Mouse (Mus musculus) kidney, embryonic 14.5 days (tissue): Measurements from ENCODE around the gene Bmp6. TPM values are rescaled to one million over a fixed set of nuclear protein-coding genes. Genes with fewer than 3 reads are reported as not detected.

Experiments used
- ATAC-seq: fragments of 200-750 bp; cut with Nextera tagmentation; 2 replicates; pipeline ENCODE4 v1.8.0; 2017; ENCODE audit warnings: moderate number of reproducible peaks, mild to moderate bottlenecking, moderate TSS enrichment, moderate library complexity; ENCODE audit not compliant: low FRiP score, low TSS enrichment
- H3K27ac ChIP-seq: fragments of 300-500 bp; sonication (generic); 2 replicates; pipeline ENCODE4 v1.5.1; 2014; ENCODE audit warnings: low read depth, mild to moderate bottlenecking, low read length, moderate library complexity, mixed read lengths
- H3K27me3 ChIP-seq: fragments of 300-500 bp; sonication (generic); 2 replicates; pipeline ENCODE4 v1.6.1; 2014; ENCODE audit warnings: mild to moderate bottlenecking, low read length; ENCODE audit not compliant: control insufficient read depth, insufficient read depth
- H3K36me3 ChIP-seq: fragments of 300-500 bp; sonication (generic); 2 replicates; pipeline ENCODE4 v1.6.1; 2014; ENCODE audit warnings: low read length, mixed read lengths; ENCODE audit not compliant: control insufficient read depth, insufficient read depth
- H3K4me1 ChIP-seq: fragments of 300-500 bp; sonication (generic); 2 replicates; pipeline ENCODE4 v1.6.1; 2014; ENCODE audit warnings: low read length, mixed read lengths; ENCODE audit not compliant: control insufficient read depth, insufficient read depth
- H3K4me2 ChIP-seq: fragments of 300-500 bp; sonication (generic); replicated peaks from 2 replicates; pipeline ENCODE4 v1.6.1; 2014; ENCODE audit warnings: low read depth, mild to moderate bottlenecking, low read length
- H3K4me3 ChIP-seq: fragments of 300-500 bp; sonication (generic); 2 replicates; pipeline ENCODE4 v1.5.1; 2014; ENCODE audit warnings: mild to moderate bottlenecking, low read length
- H3K9ac ChIP-seq: fragments of 300-500 bp; sonication (generic); 2 replicates; pipeline ENCODE4 v1.6.1; 2014; ENCODE audit warnings: low read depth, mild to moderate bottlenecking, low read length, moderate library complexity
- H3K9me3 ChIP-seq: fragments of 300-500 bp; sonication (generic); 2 replicates; pipeline ENCODE4 v1.6.1; 2016; ENCODE audit warnings: low read length; ENCODE audit not compliant: control insufficient read depth
- WGBS: fragments of 180-500 bp; shearing (Covaris S2); extraction: QIAGEN DNeasy Blood & Tissue Kit; methylation state at CpG from one replicate; pipeline ENCODE4 v1.1.7; 2014; 5-methylcytosine and 5-hydroxymethylcytosine counted together
- polyA plus RNA-seq: library from polyadenylated mRNA; unstranded; fragments of >200 nt; fragmentation: Nextera tagmentation; extraction: Ambion mirVana; gene quantifications from 2 replicates; pipeline ENCODE4 v1.2.1, GENCODE M21; 2014

The Bmp6 gene
- polyA plus RNA-seq, 1 experiment from 2014 or later, result 1.6 TPM

DNA sequence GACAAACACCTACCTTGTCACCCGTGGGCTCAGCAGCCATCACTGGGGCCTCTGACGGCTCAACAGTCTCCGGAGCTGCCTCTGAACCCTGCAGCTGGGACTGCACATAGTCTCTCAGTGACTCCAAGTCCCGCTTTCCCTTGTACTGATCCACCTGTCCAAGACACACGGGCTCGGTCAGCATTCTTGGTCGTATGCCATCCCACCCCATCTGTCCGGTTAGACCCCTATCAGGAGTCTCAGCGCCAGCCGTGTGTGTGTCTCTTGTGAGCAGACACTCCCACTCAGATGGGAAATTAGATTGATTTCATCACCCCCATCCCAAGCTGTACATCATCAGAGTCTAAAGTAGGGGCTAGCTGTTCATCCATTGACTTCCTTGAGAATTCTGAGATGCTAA, 162.0 kb downstream of the Bmp6 start:
- Histone ChIP-seq H3K4me1 (no peaks in the 10 kb centered on the region), H3K36me3 (peaks cover 90% of the 10 kb centered on the region), H3K27me3 (no peaks in the 10 kb centered on the region), H3K4me3 (no peak overlapping the region), H3K27ac (no peak overlapping the region), H3K9ac (no peak overlapping the region), H3K4me2 (no peak overlapping the region), H3K9me3 (no peaks in the 10 kb centered on the region)
- 87% methylated on average over 10 of the region's 10 CpGs for WGBS
- ATAC-seq, result no peak

- no peak overlapping the region for H3K4me2 ChIP-seq
- no peaks in the 10 kb centered on the region for H3K9me3 ChIP-seq
- no peak overlapping the region for H3K27ac ChIP-seq
- no peak overlapping the region for H3K4me3 ChIP-seq
- 88% methylated on average over 8 of the region's 8 CpGs for WGBS
- no peaks in the 10 kb centered on the region for H3K4me1 ChIP-seq
- H3K9ac ChIP-seq, result no peak overlapping the region
- ATAC-seq, result no peak
- H3K36me3 ChIP-seq, result peaks cover 91% of the 10 kb centered on the region
- H3K27me3 ChIP-seq, result no peaks in the 10 kb centered on the region
Observed at GRCm38 (mm10) chr13:38509681-38510341, 164.9 kb downstream of the Bmp6 start.

DNA sequence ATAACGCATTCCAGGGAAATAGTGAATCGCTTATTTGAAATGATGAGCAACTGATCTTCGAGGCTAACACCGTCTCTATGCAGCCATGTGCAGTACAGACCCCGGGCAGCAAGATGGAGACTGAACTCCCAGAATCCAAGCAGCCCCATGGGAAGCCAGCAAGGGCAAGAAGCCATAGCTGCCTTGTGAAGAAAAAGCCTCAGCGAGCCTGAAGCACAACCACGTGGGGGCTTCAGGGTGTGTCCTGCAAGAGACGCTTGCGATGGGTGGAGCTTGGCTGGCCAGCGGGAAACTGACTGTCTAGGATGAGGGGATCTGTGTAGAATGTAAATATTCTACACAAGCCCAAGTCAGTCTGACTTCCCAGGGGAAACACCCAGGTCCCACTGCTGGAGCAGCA, 167.1 kb downstream of the Bmp6 start:
- no peak overlapping the region for H3K27ac ChIP-seq
- no peaks in the 10 kb centered on the region for H3K27me3 ChIP-seq
- peaks cover 91% of the 10 kb centered on the region for H3K36me3 ChIP-seq
- no peak overlapping the region for H3K4me3 ChIP-seq
- no peak overlapping the region for H3K9ac ChIP-seq
- ATAC-seq, result no peak
- 89% methylated on average over 10 of the region's 10 CpGs for WGBS
- H3K4me2 ChIP-seq, result no peak overlapping the region
- H3K9me3 ChIP-seq, result no peaks in the 10 kb centered on the region
- H3K4me1 ChIP-seq, result no peaks in the 10 kb centered on the region

DNA sequence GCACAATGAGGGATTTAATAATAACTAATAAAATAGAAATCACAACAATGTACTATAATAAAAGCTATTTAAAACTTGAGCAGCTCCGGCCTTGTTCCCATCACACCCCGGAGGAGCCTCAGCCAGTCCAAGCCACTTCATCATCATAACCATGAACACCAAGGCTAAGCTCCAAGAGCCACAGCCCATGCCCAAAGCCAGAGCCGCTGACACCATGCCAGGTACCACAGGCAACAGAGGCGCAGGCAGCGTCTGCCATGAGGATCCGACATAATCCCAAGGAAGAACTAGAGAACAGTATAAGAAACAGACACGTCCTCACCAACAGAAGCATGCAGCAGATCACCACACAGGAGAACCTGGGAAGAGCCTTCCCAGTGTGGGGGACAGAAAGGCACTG, 169.0 kb downstream of the Bmp6 start:
- no peak overlapping the region for H3K4me3 ChIP-seq
- no peak overlapping the region for H3K27ac ChIP-seq
- no peak overlapping the region for H3K9ac ChIP-seq
- no peaks in the 10 kb centered on the region for H3K27me3 ChIP-seq
- no peak for ATAC-seq
- H3K36me3 ChIP-seq, result peaks cover 94% of the 10 kb centered on the region
- no peaks in the 10 kb centered on the region for H3K9me3 ChIP-seq
- WGBS, result 95% methylated on average over 7 of the region's 7 CpGs
- no peaks in the 10 kb centered on the region for H3K4me1 ChIP-seq
- H3K4me2 ChIP-seq, result no peak overlapping the region

DNA sequence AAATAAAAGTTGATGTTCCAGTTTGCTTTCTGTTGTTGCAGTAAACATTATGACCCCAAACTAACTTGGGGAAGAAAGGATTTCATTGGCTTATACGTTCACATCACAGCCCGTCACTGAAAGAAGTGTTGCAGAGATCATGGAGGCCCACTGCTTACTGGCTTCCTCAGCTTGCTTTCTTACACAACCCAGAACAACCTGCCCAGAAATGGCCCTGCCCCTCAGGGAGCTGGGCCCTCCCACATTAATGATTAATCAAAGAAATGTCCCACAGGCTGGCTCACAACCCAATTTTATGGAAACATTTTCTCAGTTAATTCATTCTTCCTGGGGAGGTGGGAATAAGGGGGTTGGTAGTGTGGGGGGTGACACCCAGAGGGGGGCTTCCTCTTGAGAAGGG, 170.5 kb downstream of the Bmp6 start:
- H3K4me1 ChIP-seq, result no peaks in the 10 kb centered on the region
- H3K27ac ChIP-seq, result no peak overlapping the region
- WGBS, result 88% methylated on average over 2 of the region's 2 CpGs
- H3K9me3 ChIP-seq, result no peaks in the 10 kb centered on the region
- peaks cover 93% of the 10 kb centered on the region for H3K36me3 ChIP-seq
- no peak overlapping the region for H3K4me3 ChIP-seq
- no peak overlapping the region for H3K4me2 ChIP-seq
- H3K27me3 ChIP-seq, result no peaks in the 10 kb centered on the region
- ATAC-seq, result no peak
- no peak overlapping the region for H3K9ac ChIP-seq

DNA sequence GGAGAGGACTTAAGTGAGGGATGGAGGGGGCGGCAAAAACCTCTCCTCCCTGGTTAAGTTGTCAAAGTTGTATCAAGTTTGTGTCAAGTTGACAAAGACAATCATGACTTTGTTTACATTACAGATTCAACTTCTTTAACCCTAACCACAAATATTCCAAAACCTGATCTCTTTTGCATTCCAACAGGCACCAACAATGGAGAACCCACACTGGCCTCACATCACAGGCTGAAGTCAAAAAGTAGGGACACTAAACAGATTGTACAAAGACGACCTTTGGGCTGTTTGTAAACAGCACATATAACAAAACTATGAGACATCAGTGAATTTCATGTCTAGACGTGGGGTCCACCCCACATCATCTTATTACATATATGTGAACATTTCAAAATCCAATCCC, 170.9 kb downstream of the Bmp6 start:
- H3K36me3 ChIP-seq, result peaks cover 94% of the 10 kb centered on the region
- H3K4me1 ChIP-seq, result no peaks in the 10 kb centered on the region
- no peak overlapping the region for H3K4me2 ChIP-seq
- H3K27ac ChIP-seq, result no peak overlapping the region
- no peaks in the 10 kb centered on the region for H3K27me3 ChIP-seq
- no peak for ATAC-seq
- H3K4me3 ChIP-seq, result no peak overlapping the region
- no peak overlapping the region for H3K9ac ChIP-seq
- 74% methylated on average over 3 of the region's 3 CpGs for WGBS
- no peaks in the 10 kb centered on the region for H3K9me3 ChIP-seq

- WGBS, result 92% methylated on average over 11 of the region's 11 CpGs
- Histone ChIP-seq H3K4me3 (no peak overlapping the region), H3K36me3 (peaks cover 99% of the 10 kb centered on the region), H3K9me3 (no peaks in the 10 kb centered on the region), H3K4me1 (no peaks in the 10 kb centered on the region), H3K27ac (no peak overlapping the region), H3K4me2 (no peak overlapping the region), H3K9ac (no peak overlapping the region), H3K27me3 (no peaks in the 10 kb centered on the region)
- no peak for ATAC-seq
Observed at GRCm38 (mm10) chr13:38516582-38516981, 171.7 kb downstream of the Bmp6 start.

DNA sequence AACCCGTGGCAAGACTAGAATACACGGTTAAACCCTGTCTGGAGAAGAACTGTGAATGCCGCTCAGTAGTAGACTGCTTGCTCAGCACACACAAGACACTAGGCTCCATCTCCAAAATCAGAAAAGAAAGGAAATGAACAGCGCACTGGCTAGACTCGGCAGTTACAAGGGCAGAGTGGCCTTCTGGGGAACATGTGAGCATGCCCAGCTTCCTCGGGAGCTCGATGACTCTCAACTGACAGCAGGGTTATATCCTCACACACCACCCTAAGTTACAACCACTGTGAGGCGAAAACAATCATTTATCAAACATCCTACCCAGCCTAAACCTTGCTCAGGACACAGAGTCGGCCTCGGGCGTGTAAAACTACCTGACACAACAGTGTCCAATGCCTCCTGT, 175.4 kb downstream of the Bmp6 start:
- 89% methylated on average over 11 of the region's 11 CpGs for WGBS
- Histone ChIP-seq H3K36me3 (peaks cover 81% of the 10 kb centered on the region), H3K4me3 (no peak overlapping the region), H3K4me2 (no peak overlapping the region), H3K27ac (no peak overlapping the region), H3K4me1 (no peaks in the 10 kb centered on the region), H3K9me3 (no peaks in the 10 kb centered on the region), H3K27me3 (no peaks in the 10 kb centered on the region), H3K9ac (no peak overlapping the region)
- ATAC-seq, result no peak

- H3K36me3 ChIP-seq, result peaks cover 63% of the 10 kb centered on the region
- H3K9ac ChIP-seq, result no peak overlapping the region
- 76% methylated on average over 4 of the region's 4 CpGs for WGBS
- no peak overlapping the region for H3K27ac ChIP-seq
- H3K9me3 ChIP-seq, result no peaks in the 10 kb centered on the region
- no peak for ATAC-seq
- no peak overlapping the region for H3K4me2 ChIP-seq
- H3K4me3 ChIP-seq, result no peak overlapping the region
- H3K4me1 ChIP-seq, result peaks cover 11% of the 10 kb centered on the region
- H3K27me3 ChIP-seq, result no peaks in the 10 kb centered on the region
Observed at GRCm38 (mm10) chr13:38522056-38522654, 177.2 kb downstream of the Bmp6 start.
